Mouse (Mus musculus): ENCODE data around the gene Gtf3c4. TPM values are rescaled to one million over a fixed set of nuclear protein-coding genes. Genes with fewer than 3 reads are reported as not detected.

Gtf3c4 gene
- polyA plus RNA-seq, 1 experiment from 2014 or later: 13.3 TPM

DNA sequence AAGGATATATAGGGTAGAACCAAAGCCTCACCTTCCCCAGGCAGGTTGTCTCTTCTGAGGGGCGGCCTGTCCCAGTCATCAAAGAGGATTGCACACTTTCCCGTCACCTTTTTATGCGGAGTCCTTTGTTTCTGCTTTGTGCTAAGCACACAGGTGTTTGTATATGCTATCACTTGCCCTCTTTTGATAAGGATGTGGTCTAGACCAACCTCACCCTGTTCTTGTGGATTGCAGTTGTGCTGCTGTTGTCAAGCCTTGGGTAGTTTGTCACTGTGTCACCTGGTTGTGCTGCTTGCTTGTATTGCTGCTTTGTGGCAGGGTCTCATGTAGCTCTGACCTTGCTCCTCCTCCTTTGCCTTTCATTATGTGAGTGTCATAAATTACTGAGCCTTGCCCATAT, 12.4 kb upstream of the Gtf3c4 start:
- Histone ChIP-seq H3K4me3 (replicated peaks) (no peak overlapping the region), H3K4me1 (no peaks in the 10 kb centered on the region), H3K36me3 (peaks cover 42% of the 10 kb centered on the region), H3K27ac (replicated peaks) (no peak overlapping the region), H3K9ac (no peak overlapping the region), H3K4me2 (replicated peaks) (no peak overlapping the region), H3K9me3 (replicated peaks) (no peaks in the 10 kb centered on the region), H3K27me3 (no peaks in the 10 kb centered on the region)
- ATAC-seq (ENCODE audit: insufficient number of reproducible peaks, low FRiP score, low TSS enrichment, low read depth): no peak
- WGBS: 95% methylated on average over 3 of the region's 3 CpGs

GRCm38 (mm10) chr2:28848879-28849278, 8.7 kb upstream of the Gtf3c4 start:
- Histone ChIP-seq H3K27ac (replicated peaks) (no peak overlapping the region), H3K27me3 (no peaks in the 10 kb centered on the region), H3K4me3 (replicated peaks) (no peak overlapping the region), H3K36me3 (peaks cover 55% of the 10 kb centered on the region), H3K4me2 (replicated peaks) (no peak overlapping the region), H3K4me1 (no peaks in the 10 kb centered on the region), H3K9me3 (replicated peaks) (no peaks in the 10 kb centered on the region), H3K9ac (no peak overlapping the region)
- 87% methylated on average over 2 of the region's 2 CpGs for WGBS
- no peak for ATAC-seq (ENCODE audit: insufficient number of reproducible peaks, low FRiP score, low TSS enrichment, low read depth)

DNA sequence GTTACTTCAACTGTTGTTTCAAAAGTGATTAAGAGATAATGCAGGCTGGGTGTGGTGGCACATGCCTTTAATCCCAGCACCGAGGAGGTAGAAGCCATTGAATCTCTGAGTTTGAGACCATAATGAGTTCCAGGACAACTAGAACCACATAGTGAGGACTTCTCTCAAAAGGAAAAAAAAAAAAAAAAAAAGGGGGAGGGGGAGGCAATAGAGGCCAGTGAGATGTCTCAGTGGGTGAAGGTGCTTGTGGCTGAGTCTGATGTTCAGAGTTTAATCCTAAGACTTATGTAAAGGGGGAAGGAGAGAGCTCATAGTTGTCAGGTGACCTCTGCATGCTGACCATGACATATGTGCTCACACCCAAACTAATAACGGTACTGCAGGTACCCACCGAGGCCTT, 1.9 kb upstream of the Gtf3c4 start:
- WGBS: 66% methylated on average over 3 of the region's 3 CpGs
- Histone ChIP-seq H3K4me3 (replicated peaks) (peak overlapping the region; percentile 89), H3K4me1 (peaks cover 34% of the 10 kb centered on the region), H3K9me3 (replicated peaks) (no peaks in the 10 kb centered on the region), H3K27me3 (no peaks in the 10 kb centered on the region), H3K36me3 (peaks cover 23% of the 10 kb centered on the region), H3K4me2 (replicated peaks) (peak overlapping the region; percentile 81; the same call in 1 of the 2 replicates), H3K27ac (replicated peaks) (no peak overlapping the region), H3K9ac (no peak overlapping the region)
- ATAC-seq (ENCODE audit: insufficient number of reproducible peaks, low FRiP score, low TSS enrichment, low read depth): no peak

- ATAC-seq (ENCODE audit: insufficient number of reproducible peaks, low FRiP score, low TSS enrichment, low read depth): no peak; the same call in none of the 2 replicates
- under 1% methylated on average over 53 of the region's 53 CpGs for WGBS
- peaks cover 36% of the 10 kb centered on the region for H3K4me1 ChIP-seq
- no peaks in the 10 kb centered on the region for H3K27me3 ChIP-seq
- peak overlapping the region; percentile 81 for H3K4me2 ChIP-seq (replicated peaks)
- H3K36me3 ChIP-seq: peaks cover 5% of the 10 kb centered on the region
- peak overlapping the region; percentile 89 for H3K4me3 ChIP-seq (replicated peaks)
- peak overlapping the region; percentile 93 for H3K9ac ChIP-seq
- H3K27ac ChIP-seq (replicated peaks): peak overlapping the region; percentile 92
- no peaks in the 10 kb centered on the region for H3K9me3 ChIP-seq (replicated peaks)
These were observed 499 bp downstream of the Gtf3c4 start for GRCm38 (mm10) chr2:28839501-28840221.

- 57% methylated on average over 3 of the region's 3 CpGs for WGBS
- no peak overlapping the region; the same call in 1 of the 2 replicates for H3K27ac ChIP-seq (replicated peaks)
- no peak for ATAC-seq (ENCODE audit: insufficient number of reproducible peaks, low FRiP score, low TSS enrichment, low read depth)
These were observed 3.8 kb downstream of the Gtf3c4 start for GRCm38 (mm10) chr2:28836181-28836940.

DNA sequence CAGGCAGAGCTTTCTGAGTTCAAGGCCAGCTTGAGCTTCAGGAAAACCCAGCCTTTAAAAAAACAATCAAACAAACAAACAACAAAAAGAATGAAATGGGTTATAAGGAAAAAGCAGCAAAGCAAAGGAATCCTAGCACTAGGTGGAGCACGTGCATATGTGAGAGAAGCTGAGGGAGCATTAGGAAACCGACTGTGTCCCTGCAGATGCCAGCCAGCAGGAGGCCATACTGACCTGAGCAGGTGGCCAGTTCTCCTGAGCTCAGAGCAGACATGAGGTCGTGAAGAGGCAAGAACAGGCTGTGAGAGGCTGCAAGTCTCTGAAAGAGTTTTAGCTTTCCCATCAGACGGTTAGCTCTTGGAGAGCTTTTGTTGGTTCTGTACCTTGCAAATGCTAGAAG, 10.9 kb downstream of the Gtf3c4 start:
- H3K9me3 ChIP-seq (replicated peaks): no peaks in the 10 kb centered on the region
- H3K27me3 ChIP-seq: no peaks in the 10 kb centered on the region
- 47% methylated on average over 4 of the region's 4 CpGs for WGBS
- peaks cover 92% of the 10 kb centered on the region for H3K36me3 ChIP-seq
- no peak overlapping the region for H3K4me3 ChIP-seq (replicated peaks)
- ATAC-seq (ENCODE audit: insufficient number of reproducible peaks, low FRiP score, low TSS enrichment, low read depth): no peak
- no peaks in the 10 kb centered on the region for H3K4me1 ChIP-seq
- H3K9ac ChIP-seq: no peak overlapping the region
- no peak overlapping the region for H3K27ac ChIP-seq (replicated peaks)
- H3K4me2 ChIP-seq (replicated peaks): no peak overlapping the region

More at GRCm38 (mm10) chr2:28836181-28836940, 3.8 kb downstream of the Gtf3c4 start:
- Histone ChIP-seq H3K9ac (no peak overlapping the region), H3K9me3 (replicated peaks) (no peaks in the 10 kb centered on the region), H3K36me3 (peaks cover 34% of the 10 kb centered on the region), H3K4me1 (peaks cover 27% of the 10 kb centered on the region), H3K4me3 (replicated peaks) (no peak overlapping the region), H3K4me2 (replicated peaks) (no peak overlapping the region), H3K27me3 (no peaks in the 10 kb centered on the region)

GRCm38 (mm10) chr2:28818866-28819265, 21.3 kb downstream of the Gtf3c4 start:
- Histone ChIP-seq H3K9me3 (replicated peaks) (no peaks in the 10 kb centered on the region), H3K27me3 (no peaks in the 10 kb centered on the region), H3K36me3 (peaks cover 10% of the 10 kb centered on the region; the same call in 1 of the 2 replicates), H3K9ac (no peak overlapping the region), H3K4me3 (replicated peaks) (no peak overlapping the region), H3K4me1 (no peaks in the 10 kb centered on the region), H3K4me2 (replicated peaks) (no peak overlapping the region), H3K27ac (replicated peaks) (no peak overlapping the region)
- WGBS: 66% methylated on average over 4 of the region's 4 CpGs
- no peak for ATAC-seq (ENCODE audit: insufficient number of reproducible peaks, low FRiP score, low TSS enrichment, low read depth)

- no peak overlapping the region for H3K4me3 ChIP-seq (replicated peaks)
- H3K4me2 ChIP-seq (replicated peaks): no peak overlapping the region
- no peaks in the 10 kb centered on the region for H3K9me3 ChIP-seq (replicated peaks)
- no peak overlapping the region for H3K27ac ChIP-seq (replicated peaks)
- H3K36me3 ChIP-seq: no peaks in the 10 kb centered on the region
- 40% methylated on average over 5 of the region's 5 CpGs for WGBS
- no peak overlapping the region for H3K9ac ChIP-seq
- H3K27me3 ChIP-seq: no peaks in the 10 kb centered on the region
- no peak for ATAC-seq (ENCODE audit: insufficient number of reproducible peaks, low FRiP score, low TSS enrichment, low read depth)
- H3K4me1 ChIP-seq: no peaks in the 10 kb centered on the region
These were observed 29.7 kb downstream of the Gtf3c4 start for GRCm38 (mm10) chr2:28810260-28811013.

DNA sequence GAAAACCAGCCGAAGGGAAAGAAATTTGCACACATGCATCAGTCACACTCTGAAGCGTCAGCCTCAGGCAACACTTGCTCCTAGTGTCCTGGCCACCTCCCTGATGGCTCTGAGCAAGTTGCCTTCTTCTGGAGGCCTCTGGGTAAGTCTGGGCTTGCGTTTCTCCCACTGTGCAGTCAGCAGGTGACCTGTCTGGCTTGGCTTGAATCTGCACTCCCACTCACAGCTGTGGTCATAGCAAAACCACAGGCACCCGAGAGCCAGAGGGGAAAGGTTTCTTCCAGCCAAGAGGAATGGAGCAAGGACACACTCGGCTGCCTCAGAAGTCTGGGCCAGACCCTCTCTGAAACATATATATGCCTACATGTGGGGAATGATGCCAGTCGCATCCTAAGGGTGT, 31.3 kb downstream of the Gtf3c4 start:
- no peak overlapping the region for H3K4me3 ChIP-seq (replicated peaks)
- no peaks in the 10 kb centered on the region for H3K36me3 ChIP-seq
- WGBS: 68% methylated on average over 6 of the region's 6 CpGs
- no peak overlapping the region for H3K27ac ChIP-seq (replicated peaks)
- H3K4me1 ChIP-seq: no peaks in the 10 kb centered on the region
- no peak overlapping the region for H3K9ac ChIP-seq
- H3K27me3 ChIP-seq: no peaks in the 10 kb centered on the region
- no peak for ATAC-seq (ENCODE audit: insufficient number of reproducible peaks, low FRiP score, low TSS enrichment, low read depth)
- no peaks in the 10 kb centered on the region for H3K9me3 ChIP-seq (replicated peaks)
- H3K4me2 ChIP-seq (replicated peaks): no peak overlapping the region

- 83% methylated on average over 7 of the region's 7 CpGs for WGBS
- Histone ChIP-seq H3K27ac (replicated peaks) (no peak overlapping the region), H3K4me3 (replicated peaks) (no peak overlapping the region), H3K27me3 (peaks cover 11% of the 10 kb centered on the region), H3K36me3 (no peaks in the 10 kb centered on the region), H3K9ac (no peak overlapping the region), H3K9me3 (replicated peaks) (no peaks in the 10 kb centered on the region), H3K4me2 (replicated peaks) (no peak overlapping the region), H3K4me1 (no peaks in the 10 kb centered on the region)
- no peak for ATAC-seq (ENCODE audit: insufficient number of reproducible peaks, low FRiP score, low TSS enrichment, low read depth)
These were observed 36.8 kb downstream of the Gtf3c4 start for GRCm38 (mm10) chr2:28803406-28803805.

DNA sequence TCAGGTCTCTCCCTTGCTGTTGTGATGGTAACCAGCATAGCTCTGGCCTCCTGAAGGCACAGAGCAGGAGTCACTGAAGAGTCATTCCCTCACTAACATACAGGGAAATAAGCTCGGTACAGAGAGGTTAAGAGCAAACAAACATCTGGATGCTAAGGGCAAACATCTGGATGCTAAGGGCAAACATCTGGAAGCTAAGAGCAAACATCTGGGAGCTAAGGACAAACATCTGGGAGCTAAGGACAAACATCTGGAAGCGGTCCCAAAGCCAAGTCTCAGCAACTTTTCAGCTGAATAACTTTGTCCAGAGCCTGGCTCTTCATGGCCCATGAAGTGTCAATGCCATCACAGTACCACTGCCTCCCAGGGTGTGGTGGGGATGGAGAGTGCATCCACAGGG, 40.6 kb downstream of the Gtf3c4 start:
- no peak for ATAC-seq (ENCODE audit: insufficient number of reproducible peaks, low FRiP score, low TSS enrichment, low read depth)
- H3K9ac ChIP-seq: no peak overlapping the region
- H3K36me3 ChIP-seq: no peaks in the 10 kb centered on the region
- peaks cover 17% of the 10 kb centered on the region for H3K27me3 ChIP-seq
- H3K9me3 ChIP-seq (replicated peaks): no peaks in the 10 kb centered on the region
- H3K27ac ChIP-seq (replicated peaks): no peak overlapping the region
- no peak overlapping the region for H3K4me2 ChIP-seq (replicated peaks)
- WGBS: 44% methylated on average over 2 of the region's 2 CpGs
- no peak overlapping the region for H3K4me3 ChIP-seq (replicated peaks)
- H3K4me1 ChIP-seq: peaks cover 6% of the 10 kb centered on the region; the same call in 1 of the 2 replicates
